Mouse (Mus musculus) c-Kit-positive CD71-negative TER-119-negative erythroid progenitor cells, embryonic 14.5 days (primary cell): ENCODE measurements around the gene Alk.

Experiments
- DNase-seq: peaks from one replicate; pipeline ENCODE4 v3.0.0-alpha.2; 2013; ENCODE audit warnings: low read depth

Gene Alk

DNA sequence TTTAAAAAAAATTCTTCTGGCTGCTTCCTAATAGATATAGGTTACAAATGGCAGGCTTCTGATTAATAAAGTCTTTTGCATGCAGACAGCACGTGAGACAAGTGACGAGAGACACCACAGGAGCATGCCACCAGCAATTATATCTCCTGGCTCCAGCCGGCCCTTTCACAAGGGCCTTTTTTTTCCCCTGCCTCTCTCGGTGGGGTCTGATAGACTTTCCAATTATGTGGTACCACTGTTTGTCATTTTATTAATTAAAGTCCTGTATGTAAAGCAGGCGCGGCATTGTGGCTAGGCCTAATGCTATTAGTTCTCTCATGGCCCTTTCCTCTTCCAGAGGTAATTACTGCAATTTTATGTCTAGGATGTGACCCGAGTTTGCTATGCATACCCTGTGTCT, 630.7 kb downstream of the Alk start:
- no peak for DNase-seq

DNA sequence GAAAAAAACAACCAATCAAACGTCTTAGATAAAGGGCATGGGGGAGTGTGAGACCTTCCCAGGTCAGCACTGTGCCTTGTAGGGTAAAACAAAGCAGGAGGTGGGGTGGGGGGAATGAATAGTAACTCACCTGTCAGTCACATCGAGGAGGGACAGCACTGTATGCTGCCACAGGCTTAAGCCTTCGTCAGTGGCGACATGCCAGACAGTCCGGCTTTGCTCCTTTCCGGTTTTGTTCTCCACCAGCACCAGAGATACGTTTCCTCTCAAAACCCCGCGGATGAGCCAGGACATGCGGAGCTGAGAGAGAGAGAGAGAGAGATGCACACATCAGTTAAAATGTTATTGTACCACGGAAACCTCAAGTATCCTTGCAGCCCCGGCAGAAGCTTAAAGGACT, 637.1 kb downstream of the Alk start:
- no peak for DNase-seq

DNA sequence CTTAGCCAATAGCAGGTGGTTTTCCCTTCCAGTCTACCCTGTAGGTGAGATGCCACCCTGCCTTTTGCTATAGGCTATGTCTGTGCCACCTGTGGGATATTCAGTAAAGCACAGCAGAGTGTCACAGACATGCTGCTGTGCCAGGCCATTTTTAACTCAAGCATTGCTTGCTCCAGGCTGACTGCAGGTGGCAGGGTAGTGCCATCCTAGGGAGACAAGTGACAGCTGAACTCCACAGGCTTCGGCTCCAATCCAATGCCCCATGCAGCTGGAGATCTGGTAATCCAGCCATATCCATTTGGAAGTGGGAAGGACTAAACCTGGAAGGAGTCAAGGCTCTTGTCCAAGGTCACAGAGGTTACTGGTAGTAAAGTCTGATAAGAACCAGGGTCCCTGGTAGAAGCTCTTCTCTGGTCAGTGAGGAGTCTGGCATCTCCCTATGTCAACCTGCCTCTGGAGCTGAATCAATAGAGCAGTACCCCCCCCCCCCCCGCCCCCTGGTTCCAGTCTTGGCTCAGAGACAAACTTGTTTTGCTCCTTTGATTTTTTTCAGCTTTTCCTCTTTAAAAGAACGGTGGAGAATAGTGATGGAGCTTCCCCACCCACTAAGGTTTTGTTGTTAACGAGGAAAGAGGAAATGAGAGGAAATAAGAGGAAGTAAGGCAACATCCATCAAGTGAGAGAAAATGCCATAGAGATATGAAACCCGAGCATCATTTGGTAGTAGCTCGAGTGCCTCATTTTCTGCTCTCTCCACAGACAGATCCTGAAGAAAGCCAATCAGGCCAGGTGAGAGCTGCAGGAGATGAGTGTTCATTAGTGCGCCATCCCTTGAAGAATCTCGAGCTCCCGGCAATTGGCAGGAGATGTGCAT, 638.5 kb downstream of the Alk start:
- DNase-seq, result no peak

DNA sequence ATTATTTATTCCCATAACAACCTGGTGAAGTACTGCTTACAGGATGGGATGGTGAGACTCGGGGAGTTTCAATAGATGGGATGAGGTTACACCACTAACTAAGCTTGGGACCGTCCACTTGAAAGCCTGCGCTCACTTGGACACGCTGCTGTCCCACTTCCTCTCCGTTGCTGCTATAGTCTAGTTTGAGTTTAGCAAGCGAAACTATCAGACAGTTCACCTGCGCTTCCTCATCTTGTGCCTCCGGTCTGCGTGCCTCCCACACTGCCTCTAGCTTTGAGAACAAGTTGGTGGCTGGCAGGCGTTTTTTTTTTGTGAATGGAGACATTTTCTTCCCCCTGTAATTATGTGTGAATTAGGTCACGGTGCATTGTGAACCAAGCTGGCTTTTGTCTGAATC, 639.8 kb downstream of the Alk start:
- no peak for DNase-seq

DNA sequence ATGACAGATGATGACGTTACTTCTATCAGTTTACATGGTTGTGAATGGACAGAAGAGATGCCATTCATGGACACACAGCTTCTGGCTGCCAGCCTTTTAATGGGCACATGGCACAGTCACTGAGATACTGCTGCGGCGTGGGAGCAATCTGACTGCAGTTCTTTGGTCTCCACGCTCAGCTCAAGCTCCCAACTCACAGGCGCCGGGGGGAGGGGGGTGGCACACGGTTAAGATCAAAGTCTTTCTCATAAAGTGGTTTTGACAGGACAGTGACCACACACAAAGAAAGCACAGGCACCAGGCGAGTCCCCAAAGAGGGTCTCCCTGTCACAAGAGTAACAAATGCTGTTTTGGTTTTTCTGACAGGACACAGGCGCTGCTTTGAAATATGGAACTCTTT, 641.7 kb downstream of the Alk start:
- no peak for DNase-seq

DNA sequence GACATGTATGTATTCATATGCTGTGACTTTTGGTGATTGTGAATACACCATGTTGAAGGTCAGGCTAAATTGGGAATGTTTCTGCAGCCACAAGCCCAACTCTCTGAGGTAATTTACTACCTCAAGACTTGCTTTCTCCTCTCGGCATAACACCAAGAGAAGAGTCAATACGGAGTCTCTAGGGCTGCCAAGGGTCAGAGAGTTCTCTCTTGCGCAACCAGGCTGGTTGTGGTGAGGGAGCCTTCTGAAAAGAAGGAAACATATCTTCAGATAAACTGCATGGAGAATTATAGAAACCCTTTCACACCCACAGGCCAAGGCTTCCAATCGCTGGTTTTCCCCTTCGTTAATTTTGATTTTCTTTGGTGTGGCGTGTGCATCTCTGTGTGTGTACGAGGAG, 649.4 kb downstream of the Alk start:
- DNase-seq, result no peak

DNA sequence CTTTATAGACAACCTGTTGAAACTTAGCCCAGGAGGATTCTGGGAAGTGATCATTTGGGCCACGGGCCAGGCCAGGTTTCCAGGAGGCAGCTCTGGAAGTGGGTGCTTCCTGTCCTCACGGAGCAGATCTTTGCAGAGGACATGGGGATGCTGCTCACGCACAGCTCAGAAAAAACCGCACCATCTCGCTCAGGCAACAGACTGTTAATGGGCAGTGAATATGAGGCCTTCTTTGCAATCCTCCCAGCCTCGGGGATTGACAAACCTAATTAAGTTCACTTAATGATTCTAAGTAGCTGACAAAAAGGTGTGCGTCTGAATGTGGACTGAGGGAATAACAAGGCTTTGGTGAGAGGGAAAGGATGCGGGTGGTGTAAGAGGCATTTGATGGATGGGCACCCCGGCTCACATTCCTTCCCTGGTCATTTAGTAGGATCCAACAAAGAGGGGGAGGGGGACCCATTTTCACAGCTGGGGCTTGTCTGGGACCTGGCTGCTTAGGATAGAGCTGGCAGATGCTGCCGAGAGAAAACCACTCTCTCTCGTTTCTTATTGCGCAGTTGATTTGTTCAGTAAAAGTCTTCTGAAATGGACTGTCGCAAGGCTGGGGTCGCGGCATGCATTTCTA, 650.1 kb downstream of the Alk start:
- no peak for DNase-seq

DNA sequence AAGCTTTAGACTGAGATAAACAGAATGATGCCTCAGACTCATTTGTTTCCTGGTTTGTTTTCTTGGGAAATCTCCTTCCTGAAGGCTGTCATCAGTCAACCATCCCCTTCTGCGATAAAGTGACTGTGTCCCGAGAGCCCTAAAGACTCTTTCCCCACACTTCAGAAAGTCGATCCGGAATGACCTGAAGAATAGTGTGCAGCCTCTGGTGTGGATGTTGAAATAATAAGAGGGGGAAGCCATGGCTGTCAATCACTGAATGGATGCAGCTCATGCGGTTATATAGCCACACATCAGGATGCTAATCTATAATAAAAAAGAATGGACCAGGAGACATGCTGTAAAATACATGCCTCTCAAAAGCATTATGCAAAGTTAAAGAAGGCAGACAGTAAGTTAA, 653.5 kb downstream of the Alk start:
- no peak for DNase-seq

DNA sequence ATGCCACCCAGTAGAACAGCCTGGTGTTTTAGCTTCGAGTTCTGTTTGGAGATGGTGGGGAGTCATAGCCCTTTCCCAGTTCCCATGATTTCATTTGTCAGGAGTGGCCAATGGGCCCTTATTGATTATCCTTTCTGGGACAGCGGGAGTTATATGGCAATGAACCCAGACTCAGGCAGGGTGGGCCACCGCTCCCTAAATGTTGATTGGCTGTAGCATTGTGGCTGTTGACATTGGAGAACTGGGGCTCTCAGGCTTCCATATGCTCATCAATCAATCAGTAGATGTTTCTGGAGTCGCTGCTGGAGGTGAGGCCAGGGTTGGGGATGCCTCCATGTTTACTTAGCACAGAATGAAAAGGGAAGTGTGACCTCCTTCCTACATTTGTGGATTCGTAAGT, 655.7 kb downstream of the Alk start:
- no peak for DNase-seq

DNA sequence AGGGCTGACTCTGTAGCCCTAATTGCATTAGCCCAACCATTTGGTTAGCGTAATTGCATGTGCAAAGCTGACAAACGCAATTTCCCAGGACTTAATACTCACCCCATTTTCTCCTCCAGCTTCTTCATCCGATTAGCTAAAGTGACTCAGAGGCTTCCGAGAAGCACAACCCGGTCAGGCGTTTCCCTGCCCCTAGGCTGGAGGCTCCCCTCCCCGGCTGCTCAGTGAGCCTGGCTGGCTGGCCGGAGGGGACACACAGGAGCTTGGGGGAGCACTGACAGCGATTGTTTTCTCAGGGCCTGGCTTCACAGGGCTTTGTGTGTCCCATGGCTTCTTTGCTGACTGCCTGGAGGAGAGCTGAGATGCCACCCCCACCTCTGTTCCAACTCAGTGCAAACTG, 657.0 kb downstream of the Alk start:
- no peak for DNase-seq

DNA sequence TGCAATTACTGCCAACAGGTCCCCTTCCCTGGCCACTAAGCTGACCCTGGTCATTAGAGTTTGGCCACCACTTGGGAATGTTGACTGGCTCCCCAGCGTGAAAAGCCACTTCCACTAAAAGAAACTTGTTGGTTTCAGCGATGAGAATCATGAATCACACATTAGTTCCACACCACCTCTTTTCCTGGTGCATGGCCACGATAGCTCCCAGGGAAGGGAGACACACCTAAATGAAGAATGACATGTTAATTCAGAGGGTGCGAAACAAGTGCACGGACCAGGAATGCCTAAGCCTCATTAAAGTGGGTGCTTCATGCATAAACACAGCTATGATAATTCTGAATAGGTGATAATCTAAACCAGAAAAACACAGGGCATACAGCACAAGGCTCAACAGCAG, 660.4 kb downstream of the Alk start:
- no peak for DNase-seq

DNA sequence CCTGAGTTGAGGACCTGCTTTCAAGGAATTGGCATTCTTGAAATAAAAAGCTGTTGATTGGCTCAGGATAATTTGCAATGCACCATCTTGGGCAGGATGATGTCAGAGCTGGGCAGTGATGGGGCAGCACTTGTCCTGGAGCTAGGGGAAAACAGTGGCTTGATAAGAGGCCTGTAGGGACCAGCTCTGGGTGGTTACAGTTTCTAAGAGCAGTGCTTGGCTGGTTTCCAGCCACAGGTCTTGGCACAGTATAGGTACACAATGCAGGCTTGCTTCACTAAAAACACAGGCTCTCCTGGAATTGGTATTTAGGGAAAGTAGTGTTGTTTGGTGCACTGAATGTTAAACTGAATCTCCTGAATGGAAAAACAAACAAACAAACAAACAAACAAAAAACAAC, 662.4 kb downstream of the Alk start:
- DNase-seq, result no peak

DNA sequence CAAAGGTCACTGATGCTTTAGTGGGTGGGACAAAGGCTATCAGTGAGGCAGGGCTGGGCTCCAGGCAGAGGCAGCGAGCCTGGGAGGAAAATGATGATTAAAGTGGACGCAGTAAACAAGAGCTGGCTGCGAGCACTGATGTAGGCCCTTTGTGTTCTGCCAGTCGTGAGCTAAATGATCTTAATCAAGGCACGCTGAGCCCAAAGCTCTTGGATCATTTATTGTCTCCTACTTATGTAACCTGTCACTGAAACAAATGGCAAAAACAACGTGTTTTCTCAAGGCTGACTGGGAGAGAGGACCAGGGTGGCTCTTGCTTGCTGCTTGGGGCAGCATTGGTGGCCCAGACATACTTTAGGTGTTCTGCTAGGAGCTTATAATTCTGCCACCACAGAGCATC, 663.0 kb downstream of the Alk start:
- no peak for DNase-seq

DNA sequence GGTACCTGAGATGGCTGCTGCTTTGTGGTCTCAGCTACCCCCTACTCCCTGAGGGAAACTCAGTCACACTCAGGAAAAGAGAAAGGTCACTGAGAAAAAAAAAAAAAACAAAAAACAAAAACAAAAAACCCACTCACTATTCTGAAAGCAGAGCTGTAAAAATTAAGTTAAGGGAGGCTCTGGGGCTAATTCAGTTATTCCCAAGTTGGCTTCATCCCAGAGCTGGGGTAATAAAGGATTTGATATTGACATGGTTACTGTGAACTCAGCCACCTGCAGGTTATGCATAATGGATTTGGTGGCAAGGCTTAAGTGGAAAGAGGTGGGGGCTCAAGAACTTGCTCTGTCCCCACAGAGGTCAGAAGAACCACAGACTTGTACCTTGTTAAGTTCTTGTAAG, 667.7 kb downstream of the Alk start:
- no peak for DNase-seq

DNA sequence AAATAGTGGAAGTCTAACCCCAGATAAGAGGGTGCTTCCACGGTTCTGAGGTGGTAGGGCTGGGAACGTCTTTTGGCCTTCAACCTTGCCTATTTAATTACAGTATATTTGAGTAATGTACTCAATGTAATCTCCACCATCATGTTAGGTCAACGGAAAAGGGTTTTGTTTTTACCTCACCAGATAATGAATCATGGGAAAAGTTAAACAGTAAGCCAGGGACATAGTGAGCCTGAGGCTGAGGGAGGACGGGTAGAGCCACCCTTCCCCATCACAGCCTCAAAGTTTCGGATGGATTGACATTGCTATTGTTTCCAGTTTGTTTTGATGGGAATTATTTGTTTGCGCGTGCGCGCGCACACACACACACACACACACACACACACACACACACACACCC, 668.6 kb downstream of the Alk start:
- no peak for DNase-seq

DNA sequence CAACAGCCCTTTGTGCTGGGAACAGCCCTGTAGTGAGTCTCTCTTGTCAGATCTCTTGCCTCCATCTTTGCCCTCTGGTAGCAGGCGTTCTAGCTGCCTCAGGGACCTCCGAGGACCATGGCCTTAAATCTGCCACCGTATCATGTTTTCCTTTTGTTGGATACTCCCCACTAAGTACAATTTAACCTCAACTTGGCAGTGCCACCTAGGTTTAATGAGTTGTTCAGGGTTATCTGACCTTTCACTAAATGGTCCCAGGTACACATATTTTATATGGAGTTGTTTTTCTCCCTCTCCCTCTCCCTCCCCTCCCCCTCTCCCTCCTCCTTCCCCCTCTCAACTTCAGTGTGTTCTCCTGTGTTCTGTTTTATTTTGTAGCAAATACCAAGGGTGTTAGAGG, 669.1 kb downstream of the Alk start:
- no peak for DNase-seq

DNA sequence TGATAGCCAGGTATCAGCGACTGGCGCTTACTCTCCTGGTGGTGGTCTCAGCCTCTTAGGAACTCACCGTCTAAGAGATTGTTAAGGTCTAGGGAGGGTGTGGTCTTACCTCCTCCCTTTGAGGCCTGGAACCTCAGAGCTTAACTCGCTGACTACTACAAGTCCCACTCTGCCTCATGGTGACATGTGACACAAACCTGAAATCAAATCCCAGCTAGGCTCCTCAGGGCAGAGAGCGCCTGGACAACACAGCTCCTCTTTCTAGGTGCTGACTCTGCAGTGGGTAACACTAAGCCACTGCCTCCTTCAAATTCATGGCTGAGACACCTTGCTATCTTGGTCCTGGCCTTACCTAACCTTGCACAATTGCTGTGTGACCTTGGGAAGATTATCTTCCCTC, 689.5 kb downstream of the Alk start:
- no peak for DNase-seq

DNA sequence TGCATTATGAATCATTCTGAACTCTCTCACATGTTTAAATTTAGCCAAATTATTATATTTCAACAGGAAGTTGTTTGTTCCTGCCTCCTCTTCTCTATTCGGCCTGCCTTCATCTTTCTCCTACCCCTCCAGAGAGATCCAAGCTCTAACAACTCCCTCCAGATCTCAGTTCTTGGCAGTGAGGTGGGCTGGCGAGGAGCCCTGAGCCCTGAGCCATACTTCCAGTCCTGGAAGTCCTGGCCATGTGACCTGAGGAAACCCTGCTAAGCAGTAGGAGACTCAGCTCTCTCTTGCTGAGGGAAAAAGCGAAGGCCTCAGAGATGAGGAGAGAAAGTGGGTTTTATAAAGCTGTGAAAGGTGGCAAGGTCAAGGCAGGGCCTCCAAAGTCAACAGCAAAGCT, 689.9 kb downstream of the Alk start:
- DNase-seq, result no peak

DNA sequence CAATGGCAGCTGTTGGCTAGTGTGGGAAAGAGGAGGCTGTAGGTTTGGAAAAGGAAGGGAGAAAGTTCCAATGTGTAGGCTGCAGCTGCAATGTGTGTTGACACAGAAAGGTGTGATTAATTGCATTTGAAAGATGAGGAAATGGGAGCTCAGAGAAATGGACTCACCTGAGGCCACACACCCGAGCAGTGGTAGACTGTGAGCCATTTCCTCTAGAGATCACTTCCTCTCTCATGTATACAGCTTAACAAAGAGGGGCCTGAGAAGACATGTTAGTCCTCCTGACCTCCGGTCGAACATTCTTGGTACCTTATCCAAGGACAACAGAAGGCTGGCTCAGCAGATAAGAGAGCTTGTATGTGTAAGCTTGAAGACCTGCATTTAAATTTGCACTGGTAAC, 691.2 kb downstream of the Alk start:
- DNase-seq, result peak; percentile 6

DNA sequence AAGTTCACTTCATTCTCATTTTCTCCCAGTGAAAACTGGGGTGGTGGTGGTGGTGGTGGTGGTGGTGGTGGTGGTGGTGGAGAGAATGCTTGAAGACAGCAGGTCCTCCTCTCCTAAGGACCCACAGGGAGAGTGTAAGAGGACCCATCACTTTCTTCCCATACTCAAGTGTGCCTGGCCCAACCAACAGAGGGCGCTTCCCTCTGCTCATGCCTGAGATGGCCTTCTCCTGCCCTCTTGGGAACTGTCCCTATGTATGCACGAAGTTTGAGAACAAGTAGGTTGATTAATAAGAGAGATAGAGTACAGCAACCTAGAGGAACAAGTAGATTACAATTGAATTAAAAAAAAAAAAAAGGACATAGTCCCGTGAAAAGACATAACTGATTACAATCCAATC, 695.3 kb downstream of the Alk start:
- DNase-seq, result peak; percentile 5

DNA sequence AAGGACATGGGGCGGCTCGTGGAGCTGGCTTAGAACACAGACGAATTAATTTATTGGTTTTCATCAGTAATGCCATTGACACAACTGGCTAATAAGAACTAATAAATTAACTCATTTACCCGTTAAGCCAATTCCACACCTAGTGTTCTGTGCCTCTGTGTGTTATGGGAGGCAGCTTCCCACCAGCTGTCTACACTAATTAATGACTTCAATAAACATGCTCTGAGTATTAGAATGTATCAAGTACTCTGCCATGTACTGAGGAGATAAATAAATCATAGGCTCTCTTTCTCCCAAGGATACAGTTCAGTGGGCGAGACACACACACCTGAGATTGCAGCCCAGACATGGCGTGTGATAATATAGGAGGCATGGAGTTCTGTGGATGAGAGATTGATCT, 723.1 kb downstream of the Alk start:
- DNase-seq, result no peak

DNA sequence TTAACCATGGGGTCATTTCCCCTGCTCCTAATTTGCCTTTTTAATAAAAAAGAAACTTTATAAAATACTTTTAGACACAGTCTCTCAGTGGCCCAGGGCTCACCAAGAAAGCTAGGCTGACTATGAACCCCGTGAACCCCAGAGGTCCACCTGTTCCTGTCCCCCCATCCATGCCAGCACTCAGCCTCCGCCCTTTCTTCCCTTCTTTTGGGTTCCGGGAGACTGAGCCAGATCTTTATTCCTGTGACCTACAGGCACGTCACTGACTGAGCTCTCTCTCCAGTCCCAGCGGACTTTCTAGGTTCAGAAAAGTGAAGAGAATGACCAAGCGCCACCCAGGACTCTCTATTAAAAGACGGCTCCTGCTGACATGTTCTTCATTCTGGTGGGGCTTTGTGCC, 728.9 kb downstream of the Alk start:
- no peak for DNase-seq

DNA sequence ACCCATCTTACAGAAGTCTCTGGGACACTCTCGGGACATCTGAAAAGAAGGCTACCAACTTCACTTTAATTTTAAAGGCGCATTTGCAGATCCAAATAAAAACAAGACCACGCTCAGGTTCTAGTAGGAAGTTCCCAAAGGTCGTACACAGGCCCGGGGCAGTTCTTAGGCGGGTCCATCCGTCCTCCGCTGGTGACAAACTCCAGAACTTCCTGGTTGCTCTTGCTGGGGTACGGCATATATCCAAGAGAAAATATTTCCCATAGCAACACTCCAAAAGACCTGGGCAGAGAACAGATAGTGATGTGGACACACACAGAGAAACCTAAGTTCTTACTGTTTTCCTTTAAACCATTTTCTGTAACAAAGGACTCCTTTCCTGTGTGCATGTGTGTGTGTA, 729.6 kb downstream of the Alk start:
- no peak for DNase-seq

DNA sequence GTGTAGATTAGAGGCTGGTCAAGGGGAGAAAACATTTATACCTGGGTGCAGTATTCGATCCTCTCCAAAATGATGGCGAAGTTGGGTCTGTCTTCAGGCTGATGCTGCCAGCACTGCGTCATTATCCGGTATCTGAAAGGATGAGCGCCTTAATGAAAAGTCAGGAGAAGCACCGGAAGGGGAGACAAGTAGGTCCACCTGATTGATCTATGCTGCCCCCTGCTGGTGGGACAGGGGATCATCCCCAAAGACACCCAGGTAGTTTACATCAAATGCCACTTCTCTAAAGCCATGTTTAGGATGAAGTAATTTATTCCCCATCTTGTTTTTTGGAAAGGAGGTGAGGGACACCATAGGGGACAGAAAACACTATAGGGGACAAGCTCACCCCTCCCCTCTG, 730.4 kb downstream of the Alk start:
- DNase-seq, result peak; percentile 41
